Mouse (Mus musculus) ES-Bruce4 (cell line): Measurements from ENCODE around the gene Gm20219. TPM values are rescaled to one million over a fixed set of nuclear protein-coding genes. Genes with fewer than 3 reads are reported as not detected.
A peak's percentile ranks its signal among the peaks of the same experiment; 100 is the strongest.

Source experiments
- H3K27ac ChIP-seq: 2 replicates; pipeline ENCODE4 v1.5.1; 2012; ENCODE audit warnings: low read length, inconsistent platforms; ENCODE audit not compliant: insufficient read depth
- H3K27me3 ChIP-seq: 2 replicates; pipeline ENCODE4 v1.6.1; 2012; ENCODE audit warnings: mild to moderate bottlenecking, low read length, inconsistent platforms; ENCODE audit not compliant: control insufficient read depth, poor library complexity, insufficient read depth, severe bottlenecking
- H3K36me3 ChIP-seq: 2 replicates; pipeline ENCODE4 v1.6.1; 2012; ENCODE audit warnings: inconsistent platforms, mild to moderate bottlenecking, low read length, moderate library complexity; ENCODE audit not compliant: control insufficient read depth, poor library complexity, insufficient read depth, severe bottlenecking
- H3K4me1 ChIP-seq: one replicate; pipeline ENCODE4 v1.8.1; 2011; ENCODE audit warnings: low read length; ENCODE audit not compliant: control insufficient read depth, insufficient read depth
- H3K4me3 ChIP-seq: 2 replicates; pipeline ENCODE4 v1.5.1; 2011; ENCODE audit warnings: low read depth, mild to moderate bottlenecking, low read length
- H3K9ac ChIP-seq: 2 replicates; pipeline ENCODE4 v1.6.1; 2012; ENCODE audit warnings: low read depth, mild to moderate bottlenecking, inconsistent platforms; ENCODE audit not compliant: poor library complexity, severe bottlenecking
- H3K9me3 ChIP-seq: replicated peaks from 2 replicates; pipeline ENCODE4 v1.6.1; 2012; ENCODE audit warnings: mild to moderate bottlenecking, low read length, inconsistent platforms; ENCODE audit not compliant: control insufficient read depth, poor library complexity, insufficient read depth, severe bottlenecking
- CTCF ChIP-seq: IDR thresholded peaks from one replicate; pipeline ENCODE4 v1.8.1; 2011; ENCODE audit warnings: low read depth, low read length
- EP300 ChIP-seq: IDR thresholded peaks from 2 replicates; pipeline ENCODE4 v1.6.1; 2011; ENCODE audit warnings: low read depth, low read length; ENCODE audit not compliant: insufficient read depth
- POLR2A ChIP-seq: IDR thresholded peaks from one replicate; pipeline ENCODE4 v1.8.1; 2011; ENCODE audit warnings: low read length; ENCODE audit not compliant: insufficient read depth
- polyA plus RNA-seq: library from polyadenylated mRNA; stranded (reverse); fragments of >200 nt; gene quantifications from 2 replicates; pipeline ENCODE4 v1.2.4, GENCODE M21; 2011; ENCODE audit warnings: low read depth; ENCODE audit not compliant: missing spikeins, insufficient read depth, insufficient read length

Gm20219 gene
- polyA plus RNA-seq, 1 experiment = 1.1 TPM

- TF ChIP-seq CTCF (peak; percentile 19), EP300 (no peak)
- Histone ChIP-seq H3K4me1 (no peaks in the 10 kb centered on the region), H3K9me3 (no peaks in the 10 kb centered on the region), H3K27me3 (no peaks in the 10 kb centered on the region), H3K27ac (no peak overlapping the region), H3K36me3 (no peaks in the 10 kb centered on the region), H3K9ac (no peak overlapping the region), H3K4me3 (no peak overlapping the region)
These were observed 10.4 kb downstream of the Gm20219 start for GRCm38 (mm10) chr17:56543684-56544224.

GRCm38 (mm10) chr17:56542736-56543135 lies 11.5 kb downstream of the Gm20219 start:
- Histone ChIP-seq H3K4me3 (no peak overlapping the region), H3K9ac (no peak overlapping the region), H3K27me3 (no peaks in the 10 kb centered on the region), H3K9me3 (no peaks in the 10 kb centered on the region), H3K36me3 (no peaks in the 10 kb centered on the region), H3K27ac (no peak overlapping the region), H3K4me1 (no peaks in the 10 kb centered on the region)
- TF ChIP-seq EP300 (no peak), CTCF (no peak), POLR2A (no peak)

- no peak for TF ChIP-seq CTCF
- no peak for TF ChIP-seq POLR2A
- no peak for TF ChIP-seq EP300
- Histone ChIP-seq H3K27me3 (no peaks in the 10 kb centered on the region), H3K9ac (no peak overlapping the region), H3K36me3 (no peaks in the 10 kb centered on the region), H3K4me3 (no peak overlapping the region), H3K4me1 (no peaks in the 10 kb centered on the region), H3K27ac (no peak overlapping the region), H3K9me3 (no peaks in the 10 kb centered on the region)
These were observed 13.6 kb downstream of the Gm20219 start for GRCm38 (mm10) chr17:56540562-56540975.

GRCm38 (mm10) chr17:56537912-56538311 lies 16.3 kb downstream of the Gm20219 start:
- Histone ChIP-seq H3K27ac (no peak overlapping the region), H3K4me3 (no peak overlapping the region), H3K36me3 (no peaks in the 10 kb centered on the region), H3K9ac (no peak overlapping the region), H3K4me1 (no peaks in the 10 kb centered on the region), H3K9me3 (no peaks in the 10 kb centered on the region), H3K27me3 (no peaks in the 10 kb centered on the region)
- no peak for TF ChIP-seq POLR2A
- TF ChIP-seq CTCF = no peak
- TF ChIP-seq EP300 = no peak

GRCm38 (mm10) chr17:56536874-56537273 lies 17.3 kb downstream of the Gm20219 start:
- no peaks in the 10 kb centered on the region for H3K36me3 ChIP-seq
- TF ChIP-seq POLR2A (no peak), CTCF (no peak), EP300 (no peak)
- no peak overlapping the region for H3K4me3 ChIP-seq
- H3K4me1 ChIP-seq = no peaks in the 10 kb centered on the region
- H3K27ac ChIP-seq = no peak overlapping the region
- no peaks in the 10 kb centered on the region for H3K27me3 ChIP-seq
- H3K9me3 ChIP-seq = no peaks in the 10 kb centered on the region
- H3K9ac ChIP-seq = no peak overlapping the region

GRCm38 (mm10) chr17:56536192-56536591 lies 18.0 kb downstream of the Gm20219 start:
- no peaks in the 10 kb centered on the region for H3K4me1 ChIP-seq

More at GRCm38 (mm10) chr17:56536192-56536591, 18.0 kb downstream of the Gm20219 start:
- no peak overlapping the region for H3K4me3 ChIP-seq
- H3K36me3 ChIP-seq = no peaks in the 10 kb centered on the region
- no peak for TF ChIP-seq CTCF
- TF ChIP-seq POLR2A = no peak
- no peak for TF ChIP-seq EP300
- H3K27me3 ChIP-seq = no peaks in the 10 kb centered on the region
- H3K9me3 ChIP-seq = no peaks in the 10 kb centered on the region
- H3K27ac ChIP-seq = no peak overlapping the region
- H3K9ac ChIP-seq = no peak overlapping the region
